Mouse (Mus musculus) cerebellum, adult 18-20 months (tissue): ENCODE measurements around the gene Mast4.
A peak's percentile ranks its signal among the peaks of the same experiment; 100 is the strongest.

Source experiments
- DNase-seq, 2 experiments: peaks; one replicate each; pipeline ENCODE4 v3.0.0; 2021

Gene Mast4

GRCm38 (mm10) chr13:102909654-102910418 is 424.5 kb downstream of the Mast4 start:
- DNase-seq, result no peak

- DNase-seq, result no peak
These were observed 427.7 kb downstream of the Mast4 start for GRCm38 (mm10) chr13:102906661-102907009.

DNA sequence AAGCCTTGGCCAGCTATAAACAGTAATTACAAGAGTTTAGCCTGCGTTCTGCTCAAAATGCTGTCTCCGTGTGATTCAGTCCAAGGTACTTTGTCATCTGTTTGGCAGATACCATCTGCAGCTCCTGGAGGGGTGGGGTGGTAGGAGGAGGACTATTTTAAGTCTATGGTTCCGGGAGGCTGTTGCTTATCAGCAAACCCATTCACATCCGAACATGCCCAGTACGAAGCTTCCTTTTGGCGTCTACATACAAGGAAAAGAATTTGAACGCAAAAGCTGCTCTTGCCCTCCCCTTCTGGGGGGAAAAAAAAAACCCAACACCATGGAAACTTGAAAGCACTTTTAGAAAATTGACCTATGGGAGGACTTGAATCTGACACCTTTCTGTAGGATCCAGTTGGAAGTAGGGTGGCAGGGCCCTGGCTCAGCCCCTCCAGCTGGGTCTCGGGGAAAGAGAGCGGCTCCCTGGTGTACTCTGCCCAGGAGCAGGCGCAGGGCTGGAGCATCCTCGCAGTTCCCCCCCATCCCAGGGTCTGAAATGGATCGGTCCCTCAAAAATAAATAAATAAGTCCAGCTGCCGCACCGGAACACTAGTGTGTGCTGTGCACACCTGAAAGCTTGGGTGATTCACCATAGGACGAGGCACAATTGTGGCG is 428.2 kb downstream of the Mast4 start:
- DNase-seq, result peak; percentile 71 to 72

GRCm38 (mm10) chr13:102905361-102905950 is 428.8 kb downstream of the Mast4 start:
- DNase-seq, result peak in 1 of 2 experiments; percentile 7

DNA sequence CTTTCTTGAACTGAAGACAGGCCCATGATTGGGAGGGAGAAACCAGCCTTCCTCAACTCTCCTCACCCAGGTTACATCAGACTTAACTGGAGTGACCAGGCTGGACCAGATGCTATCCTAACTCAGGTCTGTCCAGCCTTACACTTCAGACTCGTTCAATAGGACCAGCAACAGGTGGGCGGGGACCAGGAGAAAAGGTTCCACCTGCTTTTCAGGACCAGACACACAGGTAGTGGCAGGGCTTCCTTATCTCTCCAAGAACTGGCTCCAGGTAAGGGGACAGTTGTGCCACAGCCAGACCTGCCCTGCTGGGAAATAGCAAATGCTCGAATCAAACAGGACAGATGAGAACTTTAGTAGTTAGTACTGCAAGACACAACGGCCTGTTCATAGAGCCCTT is 430.6 kb downstream of the Mast4 start:
- DNase-seq, result peak in 1 of 2 experiments; percentile 10

DNA sequence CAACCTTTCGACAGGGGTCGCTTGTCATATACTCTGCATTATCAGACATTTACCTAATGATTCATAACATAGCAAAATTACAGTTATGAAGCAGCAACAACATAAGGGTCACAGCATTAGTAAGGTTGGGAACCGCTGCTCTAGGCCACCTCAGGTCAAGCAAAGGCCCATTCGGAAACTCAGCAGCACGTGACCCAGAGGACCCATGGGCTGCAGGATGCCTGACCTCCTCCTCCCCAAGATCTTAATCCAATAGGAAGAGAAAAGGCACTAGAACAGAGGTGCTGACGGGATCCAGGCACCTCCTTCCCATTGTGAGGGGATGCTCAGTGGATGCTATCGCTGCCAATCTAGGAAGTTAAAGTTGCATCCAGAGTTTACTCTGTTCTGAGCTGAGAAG is 432.2 kb downstream of the Mast4 start:
- DNase-seq, result no peak

DNA sequence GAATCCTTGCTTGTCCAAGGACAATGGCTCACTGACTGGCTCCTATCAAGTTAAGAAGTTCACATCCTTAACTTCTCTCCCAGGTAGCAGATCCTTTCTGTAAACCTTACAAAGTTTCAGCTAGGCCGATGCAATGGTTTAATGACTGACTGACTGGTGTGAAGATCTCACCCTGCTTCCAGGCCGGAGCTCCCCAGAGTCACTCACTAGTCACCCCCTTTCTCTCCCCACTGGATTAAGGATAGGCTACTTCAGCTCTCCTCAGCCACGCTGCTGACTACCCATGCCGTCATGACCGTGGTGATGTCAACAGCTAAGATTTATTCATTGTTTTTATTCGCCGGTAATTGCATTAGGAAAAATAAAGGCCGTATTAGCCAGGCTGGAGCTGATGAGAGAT is 433.8 kb downstream of the Mast4 start:
- DNase-seq, result no peak

- no peak for DNase-seq
These were observed 434.2 kb downstream of the Mast4 start for GRCm38 (mm10) chr13:102900083-102900420.

GRCm38 (mm10) chr13:102899253-102900082 is 434.8 kb downstream of the Mast4 start:
- DNase-seq, result no peak

DNA sequence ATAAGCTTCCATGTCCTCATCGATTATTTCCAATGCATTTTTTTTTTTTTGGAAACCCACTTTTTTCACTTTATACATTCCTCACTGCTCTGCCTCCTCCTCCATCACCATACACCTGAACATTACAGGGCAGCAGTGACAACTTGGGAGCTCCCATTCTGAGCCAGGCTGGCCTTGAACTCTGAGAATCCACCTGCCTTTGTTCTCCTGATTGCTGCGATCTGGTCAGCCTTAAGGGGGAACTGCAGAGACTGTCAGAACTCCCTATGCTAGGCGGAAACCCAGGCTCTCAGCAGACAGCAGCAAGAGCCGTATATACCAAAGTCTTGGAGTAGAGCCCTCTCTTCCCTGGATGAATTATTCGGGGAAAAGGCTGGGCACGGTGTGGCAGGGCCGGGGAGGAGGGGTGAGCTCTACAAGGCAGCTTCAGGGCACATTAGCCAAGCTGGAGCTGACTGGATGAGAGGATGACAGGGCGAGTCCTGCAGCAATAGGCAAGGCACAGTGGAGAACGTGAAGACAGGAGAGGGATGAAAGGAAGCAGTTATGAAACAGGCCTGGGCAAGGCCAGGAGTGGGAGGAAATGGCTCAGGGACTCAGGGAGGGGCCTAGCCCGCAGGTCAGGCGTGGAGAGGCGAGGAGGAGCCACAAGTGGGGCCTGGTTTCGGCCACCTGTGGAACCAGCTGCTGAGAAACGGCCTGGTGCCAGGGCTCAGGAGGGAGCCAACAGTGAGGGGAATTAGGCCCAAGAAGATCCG is 435.7 kb downstream of the Mast4 start:
- no peak for DNase-seq

- no peak for DNase-seq
These were observed 438.0 kb downstream of the Mast4 start for GRCm38 (mm10) chr13:102896322-102896721.

GRCm38 (mm10) chr13:102895894-102896293 is 438.4 kb downstream of the Mast4 start:
- no peak for DNase-seq

DNA sequence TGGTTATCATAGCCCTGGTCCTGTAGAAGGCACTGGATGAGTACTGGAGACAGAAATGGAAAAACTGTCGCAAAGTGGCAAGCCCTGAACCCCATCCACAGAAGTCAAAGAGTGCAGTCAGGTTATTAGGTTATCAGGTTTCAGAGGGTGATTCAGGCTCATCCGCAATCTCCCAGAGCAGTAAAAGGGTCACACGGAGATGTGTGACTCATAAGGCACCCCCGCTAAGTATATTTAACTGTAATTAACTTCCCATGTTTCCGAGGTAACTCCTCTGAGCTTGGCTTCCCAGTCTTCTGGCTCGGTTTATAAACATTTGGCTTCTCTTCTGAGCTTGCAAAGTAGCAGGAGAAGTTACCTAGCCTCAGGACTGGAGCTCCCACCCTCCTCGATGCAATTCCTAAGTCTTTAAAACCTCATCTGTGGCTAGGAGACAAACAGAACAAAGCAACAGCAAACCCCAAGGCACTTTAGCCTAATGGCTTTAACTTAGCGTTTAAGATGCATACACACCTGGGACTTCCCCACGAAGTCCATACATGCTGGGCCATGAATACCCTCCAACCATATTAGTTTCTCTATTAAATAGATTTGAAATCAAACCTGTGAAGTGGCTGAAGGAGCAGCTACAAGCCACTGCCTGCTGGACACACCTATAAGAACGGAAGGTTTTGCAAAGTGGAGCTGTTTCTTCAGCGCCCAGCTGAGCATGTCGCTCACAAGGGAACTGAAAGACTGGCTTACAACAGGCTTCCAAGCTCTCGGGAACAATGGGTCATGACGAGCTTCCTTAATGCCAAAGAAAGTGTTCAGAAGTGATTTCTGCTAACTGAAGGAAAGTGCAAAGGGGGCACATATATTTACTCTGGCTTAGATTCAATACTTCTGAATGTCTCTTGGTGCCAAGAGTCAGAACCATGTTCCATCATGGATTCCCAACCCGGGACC is 439.7 kb downstream of the Mast4 start:
- no peak for DNase-seq

GRCm38 (mm10) chr13:102892783-102893182 is 441.5 kb downstream of the Mast4 start:
- no peak for DNase-seq

- no peak for DNase-seq
These were observed 444.3 kb downstream of the Mast4 start for GRCm38 (mm10) chr13:102889989-102890388.

DNA sequence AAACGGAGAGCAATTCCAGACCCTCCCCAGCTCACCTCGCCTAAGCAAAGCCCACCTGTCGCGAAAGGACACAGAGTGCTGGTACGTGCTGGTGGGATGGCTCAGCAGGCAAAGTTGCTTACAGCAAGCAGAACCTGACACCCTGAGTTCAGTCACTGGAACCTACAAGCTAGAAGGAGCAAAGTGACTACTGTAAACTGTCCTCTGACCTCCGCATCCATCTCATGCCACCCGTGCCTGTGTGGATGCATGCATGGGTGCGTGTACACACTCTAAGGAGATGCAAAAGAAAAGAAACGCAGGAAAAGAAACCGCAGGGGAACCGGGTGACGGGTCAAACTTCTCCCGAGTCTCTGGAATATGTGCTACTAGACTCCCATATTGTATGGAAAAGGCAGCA is 444.8 kb downstream of the Mast4 start:
- no peak for DNase-seq

DNA sequence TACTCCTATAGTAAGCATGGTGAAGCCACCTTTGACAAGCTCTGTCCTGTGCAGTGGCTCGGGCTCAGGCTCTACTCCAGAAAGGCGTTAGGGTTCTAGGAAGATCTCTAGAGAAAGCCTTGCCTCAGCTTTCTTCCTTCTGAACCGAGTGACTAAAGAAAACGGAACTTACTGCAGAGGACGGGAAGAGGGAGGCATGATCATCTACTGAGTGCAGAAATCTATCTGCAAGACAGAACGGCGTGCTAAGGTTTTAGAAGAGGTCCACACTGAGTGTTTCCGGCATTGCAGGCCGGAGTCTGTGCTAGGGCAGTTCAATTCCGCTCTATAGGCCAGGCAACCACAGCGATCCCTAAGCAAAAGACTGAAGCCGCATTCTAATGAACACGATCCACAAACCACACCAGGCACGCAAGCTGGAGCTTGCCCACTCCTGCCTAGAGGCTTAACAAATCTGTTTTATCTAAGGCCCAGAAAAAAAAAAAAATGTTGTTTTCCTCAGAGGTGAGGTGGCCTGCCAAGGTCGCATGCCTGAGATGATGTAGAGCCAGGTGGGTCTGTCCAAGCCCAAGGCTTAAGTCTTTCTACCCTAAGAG is 445.3 kb downstream of the Mast4 start:
- no peak for DNase-seq

DNA sequence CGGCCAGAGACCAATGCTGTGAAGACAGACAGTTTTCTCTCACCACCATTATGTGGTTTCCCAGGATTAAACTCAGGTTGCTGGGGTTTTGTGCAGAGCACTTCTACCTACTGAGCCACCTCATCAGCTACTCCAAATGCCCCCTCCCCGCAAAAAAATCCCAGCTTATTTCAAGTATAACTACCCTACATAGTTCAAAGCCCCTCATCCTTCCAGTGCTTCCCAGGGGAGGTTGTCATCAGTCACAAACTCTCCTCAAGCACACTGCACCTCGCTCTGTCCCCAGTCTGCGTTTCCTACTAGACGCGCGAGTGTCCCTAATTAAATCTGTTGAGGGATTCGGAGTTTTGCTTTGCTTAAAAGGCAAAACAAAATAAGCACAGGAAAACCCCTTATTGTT is 446.1 kb downstream of the Mast4 start:
- no peak for DNase-seq

DNA sequence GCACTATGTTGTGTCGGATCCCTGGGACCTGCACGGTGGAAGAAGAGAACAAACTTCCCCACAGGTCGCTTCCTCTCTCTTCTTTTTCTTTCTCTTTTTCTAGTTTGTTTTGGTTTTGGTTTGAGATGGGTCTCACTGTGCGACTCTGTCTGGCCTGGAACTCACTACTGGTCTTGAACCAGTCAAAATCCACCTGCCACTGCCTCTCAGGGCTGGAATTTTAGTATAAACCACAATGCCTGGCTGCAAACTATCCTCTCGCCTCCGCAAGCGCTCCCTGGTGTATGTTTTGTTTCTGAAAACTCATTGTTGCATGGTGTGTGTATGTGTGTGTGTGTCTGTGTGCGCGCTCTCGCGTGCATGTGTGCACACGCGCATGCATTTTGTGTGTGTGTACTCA is 446.8 kb downstream of the Mast4 start:
- DNase-seq, result no peak

DNA sequence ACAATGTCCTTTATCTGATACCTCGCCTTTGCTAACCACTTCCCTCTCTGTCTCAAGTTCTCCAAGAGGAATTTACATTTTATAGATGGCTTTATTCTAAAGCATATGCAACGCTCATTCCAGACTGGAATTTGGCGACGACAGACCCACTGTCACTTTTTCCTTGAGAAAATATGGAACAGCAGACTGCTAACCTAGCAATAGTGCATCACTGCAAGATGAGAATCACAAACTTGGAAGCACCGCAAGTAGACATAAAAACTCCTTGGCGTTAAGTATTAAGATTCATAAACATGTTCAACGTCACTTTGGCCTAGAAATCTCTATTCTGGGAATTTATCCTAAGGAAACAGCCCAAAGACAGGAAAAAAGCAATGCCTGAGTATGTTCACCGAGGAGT is 447.5 kb downstream of the Mast4 start:
- DNase-seq, result no peak

DNA sequence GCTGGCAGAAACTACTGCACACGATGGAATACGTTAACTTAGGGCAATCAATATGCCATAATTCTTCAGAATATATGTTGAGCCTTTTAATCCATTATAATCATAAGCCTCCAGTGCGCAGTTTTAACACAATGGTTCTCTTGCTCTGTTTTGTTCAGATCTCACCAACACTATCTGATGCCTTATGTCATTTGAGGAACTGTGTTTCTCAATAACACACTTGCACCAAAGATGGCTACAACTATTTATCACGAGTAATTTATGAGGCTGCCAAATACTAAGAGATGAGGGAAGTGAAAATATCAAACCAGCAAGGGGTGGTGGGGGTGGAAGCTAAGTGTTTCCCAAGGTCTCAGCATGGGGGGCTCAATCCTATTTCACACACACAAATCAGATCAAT is 448.1 kb downstream of the Mast4 start:
- DNase-seq, result no peak
